ENCODE assay signal across 9 mouse cellular contexts in the genomic region with DNA sequence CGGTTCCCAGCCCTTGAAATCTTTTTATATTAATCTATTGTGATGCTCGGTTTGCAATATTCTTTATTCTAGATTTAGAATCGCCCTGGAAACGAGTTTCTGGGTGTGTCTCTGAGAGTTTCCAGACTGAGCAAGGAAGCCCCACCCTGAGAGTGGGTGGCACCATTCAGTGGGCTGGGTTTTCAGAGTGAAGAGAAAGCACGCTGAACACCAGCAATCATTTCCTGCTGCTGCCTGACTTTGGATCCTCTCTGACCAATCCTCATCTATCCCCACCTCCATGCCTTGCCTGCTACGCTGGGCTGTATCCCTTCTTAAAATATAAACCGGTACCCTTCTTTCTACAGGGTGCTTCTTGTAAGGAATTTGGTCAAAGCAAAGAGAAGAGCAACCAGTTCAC.
DNase-seq lines count a peak whose midpoint lies in the region; ATAC-seq and TF ChIP-seq lines count a peak whose summit lies in the region.
"Had no signal": no experiment of that assay in that cellular context is flagged by ENCODE, and none has a peak within 500 bp of the region (broad histone marks: within the 10 kb centered on the region; RNA-seq: fewer than 3 reads in every experiment).

No protein-coding gene starts in this region.

- DNase-seq in kidney, adult 2 months: peak; percentile 65
- DNase-seq in adrenal gland, postnatal 10 days: peak; percentile 35
- DNase-seq in heart, postnatal 4 days: peak; percentile 37
- peak; percentile 22 for DNase-seq in lung, postnatal 0 days (ENCODE audit: low spot score)
- DNase-seq in retina, embryonic 14.5 days (ENCODE audit: low spot score): no peak
- DNase-seq in ovary, adult 18-20 months (ENCODE audit: low spot score): no peak
- DNase-seq in cerebellum, adult 11 months: no peak

- H3K36me3 ChIP-seq in kidney, adult 2 months (ENCODE audit: control insufficient read depth, insufficient read depth, low read length): no peaks in the 10 kb centered on the region
- no peaks in the 10 kb centered on the region for H3K36me3 ChIP-seq in kidney, embryonic 16.5 days (ENCODE audit: insufficient read depth, low read length)
- H3K36me3 ChIP-seq in lung, postnatal 0 days (ENCODE audit: insufficient read depth, low read length): no peaks in the 10 kb centered on the region

- H3K4me2 ChIP-seq in kidney, embryonic 16.5 days (replicated peaks; ENCODE audit: low read depth, low read length): no peak overlapping the region
- no peak overlapping the region for H3K4me2 ChIP-seq in lung, postnatal 0 days (replicated peaks; ENCODE audit: low read depth, low read length)

- ATAC-seq in kidney, embryonic 16.5 days (ENCODE audit: low FRiP score, low TSS enrichment): no peak
- 0 out of 2 replicates have a peak, but pooled peaks have one; percentile 40 for ATAC-seq in lung, postnatal 0 days

- 0 out of 2 replicates have a peak, but pooled peaks cover 4% of the 10 kb centered on the region for H3K4me1 ChIP-seq in kidney, adult 2 months (ENCODE audit: control insufficient read depth, insufficient read depth, low read length)
- H3K4me1 ChIP-seq in kidney, embryonic 16.5 days (ENCODE audit: insufficient read depth, low read length): no peaks in the 10 kb centered on the region
- no peaks in the 10 kb centered on the region for H3K4me1 ChIP-seq in lung, postnatal 0 days (ENCODE audit: insufficient read depth, low read depth, low read length)

- H3K27me3 ChIP-seq in kidney, adult 2 months (replicated peaks; ENCODE audit: control insufficient read depth, insufficient read depth, low read length): no peaks in the 10 kb centered on the region
- H3K27me3 ChIP-seq in kidney, embryonic 16.5 days (ENCODE audit: insufficient read depth, low read length): no peaks in the 10 kb centered on the region
- no peaks in the 10 kb centered on the region for H3K27me3 ChIP-seq in lung, postnatal 0 days (replicated peaks; ENCODE audit: insufficient read depth, low read length)

- TF ChIP-seq POLR2A in kidney, adult 2 months (IDR thresholded peaks at IDR 0.05; ENCODE audit: low read depth, low read length): no peak

- H3K27ac ChIP-seq in kidney, adult 2 months (ENCODE audit: insufficient read depth, low read depth, low read length): peak overlapping the region; percentile 35; the same call in 1 of the 2 replicates
- no peak overlapping the region for H3K27ac ChIP-seq in kidney, embryonic 16.5 days (ENCODE audit: low read length)
- H3K27ac ChIP-seq in lung, postnatal 0 days (ENCODE audit: low read length): no peak overlapping the region

- no peak for TF ChIP-seq CTCF in kidney, adult 2 months (conservative IDR thresholded peaks at IDR 0.05; ENCODE audit: insufficient read depth, insufficient read length, low read depth, low read length)
- no peak for TF ChIP-seq CTCF in lung, postnatal 0 days (IDR thresholded peaks at IDR 0.05)

- H3K4me3 ChIP-seq in kidney, adult 2 months (ENCODE audit: insufficient read depth, low read depth, low read length): no peak overlapping the region
- H3K4me3 ChIP-seq in kidney, embryonic 16.5 days (ENCODE audit: low read length): no peak overlapping the region
- no peak overlapping the region for H3K4me3 ChIP-seq in lung, postnatal 0 days (ENCODE audit: low read depth, low read length)
- H3K4me3 ChIP-seq: erythroblast, embryonic 14.5 days had no signal

- no peaks in the 10 kb centered on the region for H3K9me3 ChIP-seq in kidney, embryonic 16.5 days (ENCODE audit: low read length)
- no peaks in the 10 kb centered on the region for H3K9me3 ChIP-seq in lung, postnatal 0 days (ENCODE audit: low read length)

- no peak overlapping the region for H3K9ac ChIP-seq in kidney, embryonic 16.5 days (replicated peaks; ENCODE audit: low read length)
- no peak overlapping the region for H3K9ac ChIP-seq in lung, postnatal 0 days (replicated peaks; ENCODE audit: low read depth)

- WGBS in kidney, adult 2 months: 74% methylated on average over 7 of the region's 7 CpGs
- WGBS in kidney, embryonic 16.5 days: 80% methylated on average over 7 of the region's 7 CpGs
- WGBS in lung, postnatal 0 days: 71% methylated on average over 7 of the region's 7 CpGs

- TF ChIP-seq EP300 in lung, postnatal 0 days (IDR thresholded peaks at IDR 0.05): no peak

Comparison
In these comparisons a context has a peak if more than half of its experiments do, and no peak if none do; other contexts are left out.
1. DNase-seq: peak in kidney, adult 2 months (single experiment), adrenal gland, postnatal 10 days (single experiment), heart, postnatal 4 days (single experiment) and lung, postnatal 0 days (single experiment); none in retina, embryonic 14.5 days (single experiment), ovary, adult 18-20 months (single experiment) and cerebellum, adult 11 months (single experiment).